Mouse (Mus musculus) left cerebral cortex, postnatal 36 days (tissue): ENCODE results near the gene Pola1. TPM values are rescaled to one million over a fixed set of nuclear protein-coding genes. Genes with fewer than 3 reads are reported as not detected.

Source experiments
- DNase-seq, 2 experiments: peaks; one replicate each; pipeline ENCODE4 v3.0.0; 2021 to 2022; ENCODE audit warnings: low spot score in 2 of 2, mixed read lengths in 1 of 2
- intact Hi-C: fragments of 180-260 bp; cut with DNase I; formaldehyde crosslinking; loops from one replicate; pipeline ENCODE4 v1.15.1; 2025
- total RNA-seq, 2 experiments: library from RNA; stranded (reverse); gene quantifications; 2 replicates each; pipeline ENCODE4 v1.2.3; 2021

Gene Pola1
- total RNA-seq: 1 to 10 TPM; 6.0 to 7.0 TPM

DNA sequence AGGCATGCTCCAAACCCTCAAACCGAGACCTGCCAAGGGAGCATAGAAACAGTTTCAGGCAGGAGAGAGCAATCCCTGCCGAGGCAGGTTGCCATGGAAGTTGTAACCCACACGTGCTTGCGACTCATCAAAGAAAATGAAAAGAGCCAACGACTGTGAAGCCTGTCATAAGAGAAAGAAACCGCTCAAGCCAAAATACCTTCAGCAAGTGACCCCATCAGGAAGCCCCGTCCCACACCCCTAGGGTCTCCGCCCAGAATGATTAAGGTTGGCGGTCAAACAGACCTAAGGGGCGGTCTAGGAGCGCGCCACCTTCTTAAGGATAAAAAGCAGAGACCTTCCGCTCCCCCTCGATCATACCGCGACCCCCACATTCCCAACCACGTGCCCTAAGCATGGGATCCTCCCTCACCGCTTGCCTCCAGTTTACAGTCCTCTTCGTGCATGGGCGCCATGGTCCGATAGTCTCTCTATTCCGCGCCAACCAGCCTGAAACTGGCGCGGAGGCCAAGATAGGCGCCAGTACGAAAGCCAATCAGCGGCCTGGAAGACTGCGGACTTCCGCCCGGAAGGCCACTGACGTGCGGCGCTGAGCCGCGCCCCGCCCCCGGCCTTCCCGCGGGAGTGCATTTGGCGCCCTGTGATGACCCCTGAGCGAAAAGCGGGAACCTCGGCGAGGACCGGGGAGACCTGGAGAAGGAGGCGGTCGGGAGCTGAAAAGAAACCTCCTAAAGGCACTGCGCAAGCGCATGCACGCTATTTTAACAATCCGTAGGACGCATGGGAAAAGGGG lies at the start of gene Pola1:
Gene Pola1, minus strand, starts transcription at position 499 of the 793 bp plus-strand sequence.
- intact Hi-C loops: no loop called here

DNA sequence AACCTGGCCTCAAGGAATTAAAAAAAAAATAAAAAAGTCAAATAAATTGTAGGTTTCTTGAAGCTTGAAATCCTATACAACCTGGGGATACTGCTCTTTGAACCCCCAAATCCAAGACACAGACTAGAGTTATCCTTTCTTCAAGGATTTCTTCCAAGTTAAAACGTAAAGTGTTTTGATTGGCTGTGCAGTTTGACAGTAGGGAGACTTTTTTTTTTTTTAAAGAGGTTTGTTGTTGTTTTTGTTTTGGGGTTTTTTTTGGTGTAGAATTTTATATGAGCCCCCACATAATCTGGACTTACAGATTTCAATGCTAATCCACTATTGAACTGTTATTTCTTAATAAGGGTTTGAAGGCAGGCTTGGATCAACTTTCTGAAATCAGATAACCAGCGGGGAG lies 44.3 kb upstream of the Pola1 start:
- intact Hi-C loops: no loop called here
- no peak for DNase-seq

More for the DNA sequence above, at the start of gene Pola1:
- DNase-seq: peak; percentile 74 to 82

DNA sequence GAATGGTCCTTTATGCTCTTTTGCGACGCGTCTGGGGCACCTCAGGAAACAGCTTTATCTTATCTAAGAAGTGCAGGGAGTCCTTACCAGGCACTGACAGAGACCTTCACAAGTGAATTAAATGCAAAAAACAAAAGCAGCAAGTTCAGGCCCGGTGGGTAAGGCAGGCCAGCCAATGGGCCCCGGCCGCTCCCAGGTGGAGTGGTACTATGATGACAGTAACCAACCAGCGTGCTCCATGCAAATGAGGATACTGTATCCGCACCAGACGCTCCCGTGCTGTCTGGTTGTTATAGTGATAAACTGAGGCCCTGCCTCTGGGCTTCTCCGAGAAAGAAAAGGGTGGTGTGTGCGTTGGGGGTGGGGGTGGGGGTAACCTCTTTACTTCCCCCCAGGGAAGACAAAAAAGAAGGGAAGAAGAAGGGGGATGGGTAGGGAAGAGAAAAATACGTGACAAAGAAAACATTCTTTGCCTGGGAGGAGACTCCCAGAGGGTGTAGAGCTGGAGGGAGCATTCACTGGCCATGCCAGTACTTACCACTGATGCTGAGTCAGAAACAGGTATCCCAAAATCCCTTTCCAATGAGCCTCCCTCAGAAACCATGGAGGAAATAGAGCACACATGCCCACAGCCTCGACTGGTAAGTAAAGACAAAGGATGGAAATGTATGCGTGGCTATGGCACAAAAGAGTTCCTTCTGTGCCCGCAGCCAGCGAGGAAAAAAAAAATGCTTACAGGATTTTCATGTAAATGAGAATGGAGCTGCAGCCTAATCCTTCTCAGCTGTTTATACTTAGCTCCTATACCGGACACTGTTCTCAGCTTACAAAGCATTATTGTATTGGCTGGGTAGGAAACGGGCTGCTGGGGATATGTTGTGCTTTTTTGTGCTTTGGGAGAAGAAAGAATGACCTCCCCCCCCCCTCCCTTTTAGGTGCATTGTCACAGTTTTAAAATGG lies 43.2 kb upstream of the Pola1 start:
- intact Hi-C loops: no loop called here
- DNase-seq: peak; percentile 45 to 55

DNA sequence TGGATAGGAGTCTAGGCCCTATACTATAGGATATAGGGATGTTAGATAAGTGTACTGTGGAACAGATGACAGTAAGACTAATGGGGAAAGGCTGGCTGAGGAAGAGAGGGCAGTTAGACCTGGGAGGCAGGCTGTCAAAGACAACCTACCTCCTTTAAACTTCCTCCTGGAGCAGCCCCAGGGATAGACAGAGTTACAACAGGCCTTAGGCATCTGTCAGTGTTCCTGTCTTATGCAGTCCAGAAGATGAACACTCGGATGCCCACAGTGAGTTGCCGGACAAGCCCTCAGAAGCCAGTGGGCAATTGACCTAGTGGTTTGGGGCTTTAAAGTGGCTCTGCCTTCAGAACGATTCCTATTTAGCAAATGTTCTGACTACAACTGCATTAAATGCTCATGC lies 42.5 kb upstream of the Pola1 start:
- DNase-seq: no peak
- intact Hi-C loops: no loop called here

DNA sequence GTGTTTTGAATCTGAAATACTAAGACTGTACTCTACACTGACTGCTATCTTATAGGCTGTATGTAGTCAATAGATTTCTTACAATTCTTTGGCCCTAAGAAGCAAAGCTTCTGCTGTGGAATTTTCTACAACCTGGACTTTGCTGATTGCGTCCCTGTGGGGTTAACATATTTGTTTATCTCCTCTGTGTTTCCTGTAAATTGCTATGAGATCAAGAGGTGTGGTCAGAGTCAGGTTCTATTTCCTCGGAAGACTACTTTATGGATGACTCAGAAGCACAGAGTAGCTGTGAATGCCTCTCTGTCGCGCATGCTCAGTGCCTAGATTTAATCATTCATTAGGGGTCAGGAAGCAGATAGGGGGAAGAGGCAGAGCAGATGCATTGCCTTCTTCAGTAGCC lies 32.8 kb upstream of the Pola1 start:
- no peak for DNase-seq
- intact Hi-C loops: no loop called here

DNA sequence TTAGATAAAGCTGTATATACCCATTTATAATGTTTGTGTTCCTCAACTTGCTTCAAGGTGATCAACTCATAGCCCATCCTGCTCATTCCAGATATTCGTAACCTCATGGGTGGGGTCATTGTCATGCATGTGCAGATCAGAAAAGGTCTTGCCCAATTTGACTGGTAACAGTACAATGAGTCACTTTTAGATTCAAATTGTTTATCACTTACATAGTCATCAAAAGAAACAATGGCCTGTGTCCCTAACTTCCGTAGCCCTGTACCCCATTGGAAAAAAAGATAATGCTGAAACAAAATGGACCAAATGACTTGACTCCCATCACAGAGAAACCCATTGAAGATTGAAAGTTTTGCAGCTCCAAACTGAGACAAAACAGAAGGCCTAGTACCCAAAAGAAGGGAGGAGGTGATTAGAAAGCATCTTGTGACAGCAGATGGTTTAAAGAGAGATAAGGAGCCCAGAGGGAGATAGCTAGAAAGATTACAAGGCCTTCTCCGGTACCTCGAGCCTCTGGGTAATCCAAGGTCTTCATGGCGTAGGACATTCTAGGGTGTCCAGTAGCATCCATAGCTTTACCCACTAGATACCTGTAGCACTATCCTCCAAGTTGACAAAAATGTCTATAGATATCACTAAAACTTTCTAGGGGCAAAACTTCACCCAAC lies 32.1 kb upstream of the Pola1 start:
- no peak for DNase-seq
- intact Hi-C loops: no loop called here

DNA sequence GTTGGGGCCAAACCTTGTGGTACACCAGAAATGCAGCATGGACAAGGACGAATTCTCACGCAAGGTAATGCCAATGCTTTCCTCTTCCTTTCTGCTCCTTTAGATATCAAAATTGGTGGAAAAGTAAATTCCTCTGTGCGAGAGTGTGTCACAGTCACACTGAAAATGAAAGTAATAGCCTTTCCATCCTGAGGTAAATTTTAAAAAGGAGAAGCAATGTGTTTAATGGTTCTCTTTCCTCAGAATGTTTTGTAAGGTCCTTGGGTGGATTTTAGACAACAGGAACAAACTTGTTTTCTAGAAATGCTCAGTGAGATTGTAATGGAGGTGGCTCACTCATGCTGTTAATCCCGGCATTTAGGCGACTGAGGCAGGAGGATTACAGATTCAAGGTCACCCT lies 23.2 kb upstream of the Pola1 start:
- DNase-seq: no peak
- intact Hi-C loops: no loop called here

DNA sequence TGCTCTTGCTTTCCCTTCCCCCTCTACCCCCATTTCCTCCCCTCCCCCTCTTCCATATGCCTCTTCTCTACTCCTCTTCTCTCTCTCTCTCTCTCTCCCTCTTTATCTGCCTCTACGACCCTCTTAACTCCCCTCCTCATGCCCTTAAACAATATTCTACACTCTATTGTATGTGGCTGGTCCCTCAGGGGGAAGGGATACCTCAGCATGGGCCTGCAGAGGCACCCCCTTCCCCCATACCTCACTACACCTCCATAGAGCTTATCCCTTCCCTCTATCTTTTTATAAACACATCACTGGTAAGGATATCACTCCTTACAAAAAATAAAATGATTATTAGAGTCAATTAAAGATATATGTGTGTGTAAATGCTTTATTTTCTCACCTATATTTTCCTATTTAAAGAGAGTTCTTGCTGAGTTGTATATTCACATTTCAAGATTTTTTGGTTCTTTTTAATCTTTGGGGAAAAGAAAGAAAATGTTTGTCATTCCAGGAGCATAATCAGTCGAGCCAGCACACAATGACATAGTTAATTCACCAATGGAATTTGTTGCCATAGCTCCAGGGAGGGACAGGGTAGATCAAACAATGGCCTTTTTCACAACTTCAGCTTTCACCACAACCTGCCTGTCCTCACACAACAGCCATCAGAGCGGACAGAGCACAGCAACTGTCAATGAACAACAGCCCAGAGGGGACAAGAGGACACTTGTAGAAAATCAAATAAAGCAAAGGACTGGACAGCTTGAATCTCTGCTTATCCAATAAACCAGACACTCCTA lies 22.5 kb upstream of the Pola1 start, which contains the start of gene Pcyt1b:
Gene Pcyt1b, plus strand, starts transcription at position 646 of the 785 bp plus-strand sequence.
- intact Hi-C loops: no loop called here
- DNase-seq: no peak

DNA sequence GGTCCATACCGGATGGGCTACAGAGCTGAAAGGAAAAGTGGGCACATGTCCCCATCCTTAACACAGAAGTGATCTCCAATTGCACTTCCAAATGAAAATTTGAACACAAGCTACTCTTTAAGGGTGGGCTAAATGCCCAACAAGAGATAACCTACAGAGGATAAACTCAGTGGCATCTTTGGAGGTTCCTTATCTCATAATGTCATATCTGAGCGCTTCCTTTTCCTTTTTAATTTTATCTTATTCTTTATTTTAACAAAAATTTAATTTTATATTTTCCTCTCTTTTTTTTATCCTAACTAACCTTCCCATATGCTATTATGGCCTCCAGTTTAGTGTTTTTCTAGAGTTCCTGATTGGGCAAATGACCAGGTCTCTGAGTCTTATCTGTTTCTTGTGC lies 18.8 kb upstream of the Pola1 start:
- no peak for DNase-seq
- intact Hi-C loops: no loop called here

DNA sequence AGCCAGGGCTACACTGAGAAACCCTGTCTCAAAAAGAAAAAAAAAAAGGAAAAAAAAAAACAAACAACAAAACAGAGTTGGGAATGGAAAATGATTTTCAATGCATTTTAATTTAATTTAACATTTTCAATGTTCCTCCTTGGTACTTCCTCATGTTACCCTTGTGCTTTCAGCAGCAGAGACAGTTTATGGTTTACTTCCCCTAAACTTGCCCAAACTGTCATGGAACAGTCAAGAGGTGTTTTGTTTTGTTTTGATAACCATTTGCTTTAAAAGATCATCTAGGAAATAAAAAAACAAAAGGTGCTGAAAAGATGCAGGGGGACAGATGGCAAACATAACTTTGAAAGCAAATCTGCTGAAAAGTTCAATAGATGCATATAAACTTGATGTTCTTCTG lies 12.1 kb upstream of the Pola1 start:
- intact Hi-C loops: no loop called here
- no peak for DNase-seq

DNA sequence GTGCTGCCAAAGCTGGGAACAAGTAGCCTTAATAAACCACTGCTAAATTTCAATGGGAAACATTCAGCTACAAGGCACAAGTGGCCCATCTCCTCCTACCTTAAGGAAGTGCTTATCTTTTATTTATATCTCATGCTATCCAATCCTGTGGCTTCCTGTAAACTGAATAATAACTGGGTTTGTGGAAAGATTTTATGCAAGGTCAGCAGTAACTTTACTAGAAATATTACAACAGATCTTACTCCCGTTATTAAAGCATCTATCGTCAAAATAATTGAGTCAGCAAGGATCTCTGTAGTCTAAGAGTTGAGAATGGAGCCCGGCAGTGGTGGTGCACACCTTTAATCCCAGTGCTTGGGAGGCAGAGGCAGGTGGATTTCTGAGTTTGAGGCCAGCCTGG lies 11.6 kb upstream of the Pola1 start:
- intact Hi-C loops: no loop called here
- DNase-seq: no peak

DNA sequence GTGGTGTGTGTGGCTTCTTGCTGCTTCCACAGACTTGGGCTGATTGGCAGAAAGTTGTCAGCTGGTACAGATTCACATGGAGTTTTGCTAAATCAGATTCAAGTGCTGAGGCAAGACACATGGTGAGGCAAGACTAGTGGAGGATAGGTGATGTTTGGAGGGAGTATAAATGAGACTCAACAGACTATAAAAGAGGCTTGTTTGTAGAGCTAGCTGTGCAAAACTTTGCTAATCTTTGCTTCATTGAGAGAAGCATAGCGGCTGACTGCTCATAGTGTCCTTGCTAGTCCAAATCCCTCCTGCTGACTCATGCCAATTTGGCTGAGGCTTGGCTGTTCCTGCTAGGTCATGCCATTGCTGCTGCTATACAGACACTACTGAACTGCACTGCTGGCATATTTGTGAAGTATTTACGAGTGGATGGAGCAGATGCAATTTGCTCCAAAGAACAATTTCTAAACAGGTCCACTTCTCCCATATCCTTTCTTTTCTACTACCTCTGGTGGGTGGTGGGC lies 3.0 kb upstream of the Pola1 start:
- DNase-seq: no peak
- intact Hi-C loops: no loop called here

DNA sequence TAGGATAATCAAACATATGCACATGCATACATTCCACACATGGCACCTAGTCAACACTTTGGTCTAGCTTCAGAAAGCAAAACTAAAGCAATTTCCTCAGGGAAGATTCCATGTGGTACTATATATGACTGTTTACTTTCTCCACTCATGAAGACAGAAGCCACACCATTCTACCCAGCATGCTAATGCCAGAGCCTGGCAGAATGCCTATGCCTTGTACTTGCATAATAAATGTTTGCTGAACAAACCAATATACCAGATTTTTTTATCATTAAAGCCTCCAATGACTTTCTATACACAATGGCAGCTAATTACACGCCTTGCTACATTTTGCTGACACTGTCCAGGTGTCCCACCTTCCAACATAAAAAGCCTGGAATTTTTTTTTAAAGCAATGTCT lies 1.7 kb downstream of the Pola1 start:
- no peak for DNase-seq
- intact Hi-C loops: no loop called here

DNA sequence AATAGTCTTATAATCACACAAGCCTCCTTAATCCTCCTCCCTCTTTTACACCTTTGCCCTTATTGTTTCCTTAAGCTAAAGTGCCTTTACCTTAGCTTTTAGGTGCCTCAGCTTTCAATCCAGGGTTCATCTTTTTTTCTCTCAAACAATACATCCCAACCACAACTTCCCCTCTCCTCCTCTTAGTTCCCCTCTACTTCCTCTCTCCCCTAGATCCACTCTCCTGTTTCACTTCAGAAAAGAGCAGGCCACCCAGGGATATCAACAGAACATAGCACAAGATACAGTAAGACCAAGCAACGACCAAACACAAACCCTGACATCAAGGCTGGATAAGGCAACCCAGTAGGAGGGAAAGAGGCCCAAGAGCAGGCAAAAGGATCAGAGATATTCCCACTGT lies 29.7 kb downstream of the Pola1 start:
- intact Hi-C loops: no loop called here
- no peak for DNase-seq

DNA sequence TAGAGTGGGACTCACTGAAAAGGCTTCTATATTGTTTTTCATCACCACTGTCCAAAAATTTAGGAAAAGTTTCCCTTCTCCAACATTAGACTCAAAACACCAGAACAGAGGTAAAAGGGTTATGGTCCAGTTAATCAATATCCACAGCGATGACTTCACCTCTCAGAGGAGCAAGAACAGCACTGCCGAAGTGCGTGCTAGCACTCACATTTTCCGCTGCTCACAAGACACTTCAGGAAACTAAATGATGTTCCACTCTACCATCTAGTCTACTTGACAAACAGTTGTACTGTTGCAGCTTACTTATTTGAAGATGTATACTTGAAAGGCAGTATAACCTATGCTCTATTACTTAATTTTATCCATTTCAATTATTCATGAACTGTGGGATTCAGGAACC lies 37.7 kb downstream of the Pola1 start:
- no peak for DNase-seq
- intact Hi-C loops: no loop called here

DNA sequence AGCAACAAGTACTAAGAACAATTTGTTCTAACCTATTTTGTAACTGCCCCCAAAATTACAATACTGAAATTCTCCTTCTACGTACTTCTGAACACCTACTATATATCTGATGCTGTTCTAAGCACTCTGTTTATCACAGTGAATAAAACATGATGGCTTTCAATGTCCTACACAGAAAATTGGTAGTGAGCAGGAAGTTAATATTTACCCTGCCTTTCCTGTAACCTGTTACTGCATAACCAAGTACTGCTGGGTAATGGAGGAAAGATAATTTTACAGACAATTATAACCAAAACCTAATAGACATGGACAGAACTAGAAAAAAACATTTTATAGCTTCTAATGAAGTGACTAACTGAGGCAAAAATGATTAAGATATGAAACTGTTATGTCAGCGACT lies 51.0 kb downstream of the Pola1 start:
- DNase-seq: no peak
- intact Hi-C loops: no loop called here

DNA sequence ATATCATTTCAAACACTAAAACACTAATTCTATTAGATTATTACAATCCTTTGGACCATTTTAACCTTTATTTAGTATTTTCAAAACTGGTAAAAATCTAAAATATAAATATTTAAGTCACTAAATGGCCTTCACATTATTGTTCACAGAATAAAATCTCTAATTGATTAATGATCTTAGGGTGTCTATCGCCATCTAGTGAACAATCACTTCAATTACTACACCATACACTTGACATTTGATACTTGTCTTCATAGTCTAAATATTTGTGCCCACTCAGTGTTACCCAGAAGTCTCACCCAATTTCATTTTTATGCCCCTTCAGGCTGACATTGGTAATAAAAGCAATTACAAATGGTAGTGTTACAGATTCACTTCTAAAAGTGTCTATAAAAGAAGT lies 74.8 kb downstream of the Pola1 start:
- DNase-seq: no peak
- intact Hi-C loops: loop anchor here (10.0 kb wide), 1 partner anchor 272 kb away; the partner anchor contains the start of gene Arx

DNA sequence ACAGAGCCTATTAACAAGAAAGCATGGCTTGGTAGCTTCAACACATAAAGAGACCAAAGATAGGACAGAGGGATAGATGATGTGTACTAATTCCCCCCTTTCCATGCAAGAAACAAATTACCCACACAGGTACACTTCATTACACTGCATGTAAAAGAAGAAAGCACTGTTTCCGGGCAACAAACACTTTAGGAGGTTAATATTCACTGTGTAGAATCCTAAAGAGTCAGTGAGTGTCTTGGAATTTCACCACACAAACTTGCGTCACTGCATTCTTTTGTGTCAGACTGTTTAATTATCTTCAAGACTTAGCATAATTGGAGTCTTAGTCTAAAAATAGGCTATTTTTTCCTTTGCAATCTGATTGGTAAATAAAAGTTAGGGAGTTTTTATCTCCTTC lies 92.2 kb downstream of the Pola1 start:
- DNase-seq: no peak
- intact Hi-C loops: no loop called here

DNA sequence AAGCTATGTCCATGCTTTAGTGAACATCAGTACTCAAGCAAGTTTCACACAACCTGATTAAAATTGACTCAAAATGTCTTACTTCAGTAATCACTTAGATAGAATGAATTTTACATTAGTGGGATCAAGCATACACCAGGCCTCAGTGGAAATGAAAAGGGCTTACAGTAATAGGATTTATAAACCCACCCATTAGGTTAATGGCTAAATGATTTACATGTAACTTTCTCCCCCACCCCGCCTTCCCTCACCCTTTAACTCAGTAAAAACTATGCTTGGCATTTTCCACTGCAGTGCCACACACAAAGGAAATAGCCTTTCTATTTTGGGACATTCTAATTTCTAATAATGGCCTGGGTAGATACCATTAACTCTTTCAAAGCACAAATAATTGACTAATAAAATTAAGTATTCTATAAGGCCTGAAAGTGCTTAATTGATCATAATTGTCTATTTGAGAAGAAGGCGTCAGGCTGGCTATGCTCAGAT lies 129.0 kb downstream of the Pola1 start:
- intact Hi-C loops: no loop called here
- DNase-seq: no peak
